Mouse (Mus musculus): ENCODE measurements around the gene Stambp. TPM values are rescaled to one million over a fixed set of nuclear protein-coding genes. Genes with fewer than 3 reads are reported as not detected.
A peak's percentile ranks its signal among the peaks of the same experiment; 100 is the strongest.

The Stambp gene
- polyA plus RNA-seq, 1 experiment from 2014 or later: 26.5 TPM

DNA sequence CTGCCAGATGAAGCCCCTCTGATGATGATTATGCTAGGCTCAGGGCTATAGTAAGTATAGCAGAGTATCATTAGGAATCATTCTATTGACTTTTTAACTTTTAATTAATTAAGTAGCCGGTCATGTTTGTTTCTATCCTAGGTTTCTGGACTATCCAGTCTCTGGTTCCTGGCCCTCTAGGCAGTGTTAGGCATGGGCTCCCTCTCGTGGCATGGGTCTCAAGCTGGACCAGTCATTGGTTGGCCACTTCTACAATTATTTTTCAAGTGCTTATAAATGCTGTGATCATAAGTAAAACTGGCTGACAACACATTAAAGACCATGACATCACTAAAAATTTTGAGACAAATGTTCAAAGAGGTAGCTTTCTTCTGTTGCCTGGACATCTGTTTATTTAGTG is 62.3 kb downstream of the Stambp start:
- Histone ChIP-seq H3K4me2 (replicated peaks) (no peak overlapping the region), H3K9me3 (no peaks in the 10 kb centered on the region), H3K9ac (no peak overlapping the region), H3K27ac (no peak overlapping the region), H3K27me3 (replicated peaks) (no peaks in the 10 kb centered on the region), H3K4me1 (replicated peaks) (peaks cover 4% of the 10 kb centered on the region; the same call in 1 of the 2 replicates), H3K4me3 (replicated peaks) (no peak overlapping the region), H3K36me3 (no peaks in the 10 kb centered on the region)
- ATAC-seq: no peak
- WGBS: 61% methylated on average over 2 of the region's 2 CpGs

DNA sequence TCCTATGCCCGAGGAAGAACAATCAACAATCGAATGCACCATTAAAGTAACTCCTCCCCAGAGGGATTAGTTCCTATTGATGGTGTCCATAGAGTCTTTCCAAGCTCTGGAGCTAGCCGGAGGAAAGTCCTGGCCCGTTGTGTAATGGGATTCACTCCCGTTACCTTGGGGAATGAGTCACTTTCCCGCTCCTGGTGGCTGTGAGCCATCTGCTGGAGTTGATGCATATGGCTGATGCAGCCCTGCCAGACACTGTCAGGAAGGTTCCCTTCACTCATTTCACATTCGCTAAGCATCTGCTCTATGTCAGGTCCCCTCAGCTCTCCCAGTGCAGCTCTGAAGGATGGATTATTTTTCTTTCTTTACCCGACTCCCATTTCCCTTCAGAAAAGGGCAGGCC is 63.1 kb downstream of the Stambp start:
- WGBS: 34% methylated on average over 8 of the region's 8 CpGs
- Histone ChIP-seq H3K36me3 (no peaks in the 10 kb centered on the region), H3K4me3 (replicated peaks) (no peak overlapping the region), H3K27me3 (replicated peaks) (no peaks in the 10 kb centered on the region), H3K27ac (no peak overlapping the region), H3K4me1 (replicated peaks) (peaks cover 4% of the 10 kb centered on the region; the same call in 1 of the 2 replicates), H3K4me2 (replicated peaks) (no peak overlapping the region), H3K9me3 (no peaks in the 10 kb centered on the region), H3K9ac (no peak overlapping the region)
- ATAC-seq: no peak

DNA sequence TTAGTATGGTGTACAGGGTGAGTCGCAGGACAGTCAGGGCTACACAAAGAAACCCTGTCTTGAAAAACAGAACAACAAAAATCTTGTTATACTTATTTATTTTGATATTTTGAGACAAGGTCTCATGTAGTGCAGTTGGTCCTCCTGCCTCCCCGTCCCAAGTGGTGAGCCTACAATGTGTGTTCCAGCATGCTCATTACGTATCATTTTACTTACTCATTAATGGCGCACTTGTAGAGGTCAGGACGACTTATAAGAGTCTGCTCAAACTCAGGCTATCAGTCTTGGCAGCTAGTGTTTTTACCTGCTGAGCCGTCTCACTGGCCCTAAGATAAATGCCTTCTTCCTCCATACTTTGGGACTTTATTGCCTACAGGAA is 65.4 kb downstream of the Stambp start:
- Histone ChIP-seq H3K36me3 (no peaks in the 10 kb centered on the region), H3K4me2 (replicated peaks) (peak overlapping the region; percentile 71), H3K4me1 (replicated peaks) (peaks cover 4% of the 10 kb centered on the region; the same call in 1 of the 2 replicates), H3K4me3 (replicated peaks) (peak overlapping the region; percentile 60), H3K27me3 (replicated peaks) (no peaks in the 10 kb centered on the region), H3K9ac (peak overlapping the region; percentile 29; the same call in 1 of the 2 replicates), H3K9me3 (no peaks in the 10 kb centered on the region), H3K27ac (no peak overlapping the region; the same call in 1 of the 2 replicates)
- peak; percentile 36 for ATAC-seq
- WGBS: 18% methylated on average over 6 of the region's 6 CpGs

DNA sequence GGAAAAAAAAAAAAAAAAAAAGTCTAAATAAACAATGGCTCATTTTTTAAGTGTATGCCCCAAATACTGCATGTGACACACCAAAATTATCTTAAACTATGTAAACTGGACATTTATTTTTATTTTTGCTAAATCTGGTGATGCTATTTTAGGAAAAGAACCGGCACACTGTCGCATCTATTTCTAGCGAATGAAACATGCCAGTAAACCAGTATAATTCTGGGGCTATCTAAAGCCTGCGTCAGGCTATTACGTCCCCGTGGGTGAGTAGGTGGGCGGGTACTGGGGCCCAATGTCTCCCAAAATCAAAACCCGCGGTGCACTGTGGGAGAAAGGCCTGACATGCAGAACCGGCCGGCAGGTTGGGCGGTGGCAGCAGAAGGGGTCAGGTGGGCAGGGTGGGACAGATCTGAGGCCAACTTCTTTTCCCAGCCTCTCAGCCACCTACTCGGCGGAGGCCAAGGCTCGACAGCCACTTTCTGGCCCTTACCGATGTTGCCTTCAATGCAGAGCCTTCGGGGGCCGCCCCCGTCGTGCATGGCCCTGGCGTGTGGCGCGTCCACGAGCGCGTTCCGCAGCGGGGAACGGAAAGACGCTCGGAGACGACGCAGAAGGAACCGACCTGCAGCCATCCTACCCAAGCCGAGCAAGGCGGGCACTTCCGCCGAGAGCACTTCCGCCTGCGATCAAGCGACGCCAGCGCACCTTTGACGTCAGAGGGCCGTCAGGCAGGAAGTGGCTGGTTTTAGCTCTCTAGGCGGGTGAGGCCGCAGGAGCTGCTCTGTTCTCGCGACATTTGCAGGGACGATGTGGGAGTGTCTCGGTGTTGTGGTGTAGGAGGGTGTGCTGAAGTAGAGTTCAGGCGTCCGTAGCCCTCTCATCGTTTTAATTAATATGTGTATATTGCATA is 66.0 kb downstream of the Stambp start, which contains the start of gene Dguok:
TSS of gene Dguok (minus strand) at position 712 of the 910 bp plus-strand sequence.
- WGBS: under 1% methylated on average over 54 of the region's 54 CpGs
- Histone ChIP-seq H3K9me3 (no peaks in the 10 kb centered on the region), H3K9ac (peak within 1 kb of the TSS; percentile 65)

DNA sequence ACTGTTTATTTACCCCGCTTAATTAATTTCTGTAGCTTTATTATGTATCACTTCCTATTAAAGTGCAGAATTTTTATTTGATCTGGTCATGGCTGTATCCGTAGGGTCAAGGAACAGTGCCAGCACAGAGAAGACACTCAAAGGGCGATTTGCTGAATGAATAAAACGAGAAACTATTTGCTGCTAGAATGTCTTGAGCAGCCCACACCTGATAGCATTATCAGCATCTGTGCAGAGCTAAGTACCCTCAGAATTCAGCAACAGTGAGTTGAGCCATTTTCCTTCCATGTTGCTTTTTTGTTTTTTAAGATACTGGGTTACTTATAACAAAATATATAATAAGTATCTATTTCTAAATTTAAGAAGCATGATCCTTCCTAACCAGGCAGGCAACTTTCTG is 67.0 kb downstream of the Stambp start:
- peaks cover 4% of the 10 kb centered on the region; the same call in 1 of the 2 replicates for H3K4me1 ChIP-seq (replicated peaks)
- H3K4me3 ChIP-seq (replicated peaks): no peak overlapping the region
- no peaks in the 10 kb centered on the region for H3K27me3 ChIP-seq (replicated peaks)
- H3K27ac ChIP-seq: no peak overlapping the region
- H3K9me3 ChIP-seq: no peaks in the 10 kb centered on the region
- H3K36me3 ChIP-seq: no peaks in the 10 kb centered on the region
- peak overlapping the region; percentile 65; the same call in 1 of the 2 replicates for H3K9ac ChIP-seq
- ATAC-seq: no peak
- peak overlapping the region; percentile 71 for H3K4me2 ChIP-seq (replicated peaks)
- 89% methylated on average over 4 of the region's 4 CpGs for WGBS

More for the DNA sequence above, 66.0 kb downstream of the Stambp start, which contains the start of gene Dguok:
- peaks cover 4% of the 10 kb centered on the region; the same call in 1 of the 2 replicates for H3K4me1 ChIP-seq (replicated peaks)
- peak within 1 kb of the TSS; percentile 60 for H3K4me3 ChIP-seq (replicated peaks)
- peak; percentile 99 for ATAC-seq
- H3K27ac ChIP-seq: peak within 1 kb of the TSS; percentile 93
- peak within 1 kb of the TSS; percentile 71 for H3K4me2 ChIP-seq (replicated peaks)
- H3K36me3 ChIP-seq: no peaks in the 10 kb centered on the region
- no peaks in the 10 kb centered on the region for H3K27me3 ChIP-seq (replicated peaks)

DNA sequence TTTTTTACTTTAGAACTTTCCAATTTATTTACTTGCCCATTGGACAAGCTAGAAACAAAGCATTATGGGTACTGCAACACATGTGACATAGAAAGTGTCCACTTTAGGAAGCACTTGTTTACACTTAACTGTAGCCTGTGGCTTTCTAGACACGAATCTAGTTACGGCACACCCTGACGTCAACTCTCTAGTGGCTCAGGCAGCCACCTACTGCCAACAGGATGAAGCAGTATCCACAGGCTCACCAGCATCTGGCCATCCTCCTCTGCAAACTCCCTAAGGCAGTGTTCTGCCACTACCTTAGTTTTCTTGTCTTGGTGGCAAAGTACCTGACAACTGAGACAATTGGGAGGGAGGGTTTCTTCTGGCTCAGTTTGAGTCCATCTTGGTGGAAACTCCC is 69.2 kb downstream of the Stambp start:
- WGBS: 80% methylated on average over 3 of the region's 3 CpGs
- Histone ChIP-seq H3K4me1 (replicated peaks) (peaks cover 4% of the 10 kb centered on the region; the same call in 1 of the 2 replicates), H3K9ac (no peak overlapping the region), H3K4me2 (replicated peaks) (no peak overlapping the region), H3K36me3 (no peaks in the 10 kb centered on the region), H3K27me3 (replicated peaks) (no peaks in the 10 kb centered on the region), H3K27ac (no peak overlapping the region), H3K9me3 (no peaks in the 10 kb centered on the region), H3K4me3 (replicated peaks) (no peak overlapping the region)
- no peak for ATAC-seq

DNA sequence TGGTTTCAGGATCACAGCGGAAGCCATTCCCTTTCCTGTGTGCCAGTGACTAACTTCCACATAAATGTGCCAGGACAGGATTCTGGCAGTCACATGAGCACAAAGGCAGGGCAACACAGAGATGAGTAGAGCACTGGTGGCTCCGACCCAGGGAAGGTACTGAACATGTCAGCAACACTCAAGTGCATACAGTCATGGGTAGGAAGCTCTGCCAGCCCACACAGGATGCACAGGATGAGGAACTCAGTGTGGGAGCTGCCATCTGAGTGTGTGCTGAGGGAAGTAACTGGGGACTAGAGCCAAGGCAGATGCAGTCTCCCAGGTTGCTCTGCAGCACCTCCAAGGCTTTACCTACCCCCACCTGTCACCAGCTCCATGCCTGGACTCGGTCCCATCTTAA is 69.9 kb downstream of the Stambp start:
- H3K4me2 ChIP-seq (replicated peaks): no peak overlapping the region
- no peaks in the 10 kb centered on the region for H3K9me3 ChIP-seq
- H3K4me3 ChIP-seq (replicated peaks): no peak overlapping the region
- no peaks in the 10 kb centered on the region for H3K36me3 ChIP-seq
- no peak for ATAC-seq
- H3K4me1 ChIP-seq (replicated peaks): peaks cover 4% of the 10 kb centered on the region; the same call in 1 of the 2 replicates
- no peak overlapping the region for H3K27ac ChIP-seq
- 85% methylated on average over 3 of the region's 3 CpGs for WGBS
- H3K9ac ChIP-seq: no peak overlapping the region
- no peaks in the 10 kb centered on the region for H3K27me3 ChIP-seq (replicated peaks)

DNA sequence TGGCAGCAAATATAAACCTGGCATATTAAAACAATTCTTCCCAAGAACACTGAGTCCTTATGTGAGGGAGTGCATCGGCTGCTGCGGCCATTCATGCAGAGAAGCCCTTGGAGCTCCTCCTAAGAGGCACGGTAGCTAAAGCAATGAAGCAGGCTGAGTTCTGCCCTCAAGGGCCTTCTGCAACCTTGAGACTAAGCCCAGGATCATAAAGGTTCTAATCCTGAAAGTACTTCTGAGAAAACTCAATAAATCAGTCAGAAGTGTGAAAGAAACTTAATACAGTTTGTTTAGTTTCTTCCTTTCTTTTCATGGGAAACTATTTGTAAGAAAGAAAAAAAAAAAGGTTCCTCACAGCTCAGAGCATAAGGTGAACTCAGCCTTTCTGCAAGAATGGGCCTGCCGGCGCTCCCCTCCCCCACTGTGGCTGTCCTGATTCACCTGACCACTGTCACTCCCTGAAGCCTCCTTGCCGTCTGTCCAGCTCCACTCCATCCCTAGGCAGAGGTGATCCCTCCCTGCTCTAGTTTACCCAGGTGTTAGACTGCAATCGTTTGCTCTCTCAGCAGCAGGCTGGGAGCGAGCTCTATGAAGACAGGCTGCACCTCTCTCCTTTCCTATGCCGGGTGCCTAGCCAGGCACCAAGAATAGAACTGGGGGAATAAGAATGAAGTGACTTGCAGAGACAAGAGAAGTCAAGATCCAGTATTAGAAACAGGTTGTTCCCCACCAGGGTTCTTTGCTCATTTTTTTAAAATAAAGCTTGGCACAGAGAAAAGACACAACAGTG is 70.8 kb downstream of the Stambp start:
- 55% methylated on average over 9 of the region's 9 CpGs for WGBS
- Histone ChIP-seq H3K9ac (no peak overlapping the region), H3K27me3 (replicated peaks) (no peaks in the 10 kb centered on the region), H3K4me2 (replicated peaks) (no peak overlapping the region), H3K4me3 (replicated peaks) (no peak overlapping the region), H3K36me3 (no peaks in the 10 kb centered on the region), H3K4me1 (replicated peaks) (no peaks in the 10 kb centered on the region; the same call in 1 of the 2 replicates), H3K27ac (0 out of 2 replicates have a peak overlapping the region, but pooled peaks have one; percentile 13), H3K9me3 (no peaks in the 10 kb centered on the region)
- no peak for ATAC-seq

DNA sequence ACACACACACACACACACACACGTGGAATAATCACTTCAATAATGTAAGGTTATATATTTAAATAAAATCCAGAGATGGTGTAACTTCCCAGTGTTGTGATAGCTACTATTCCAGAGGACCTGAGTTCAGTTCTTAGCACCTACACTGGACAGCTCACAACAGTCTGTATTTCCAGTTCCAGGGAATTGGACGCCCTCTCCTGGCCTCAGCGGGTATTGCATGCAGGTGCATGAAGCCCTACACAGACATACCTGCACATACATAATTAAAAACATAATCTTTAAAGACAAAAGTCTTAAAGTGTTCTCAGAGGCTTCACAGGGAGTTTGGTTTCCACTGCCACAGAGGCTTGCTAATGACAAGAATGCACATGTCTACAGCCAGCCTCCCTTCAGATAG is 72.1 kb downstream of the Stambp start:
- no peaks in the 10 kb centered on the region for H3K27me3 ChIP-seq (replicated peaks)
- 58% methylated on average over 3 of the region's 3 CpGs for WGBS

DNA sequence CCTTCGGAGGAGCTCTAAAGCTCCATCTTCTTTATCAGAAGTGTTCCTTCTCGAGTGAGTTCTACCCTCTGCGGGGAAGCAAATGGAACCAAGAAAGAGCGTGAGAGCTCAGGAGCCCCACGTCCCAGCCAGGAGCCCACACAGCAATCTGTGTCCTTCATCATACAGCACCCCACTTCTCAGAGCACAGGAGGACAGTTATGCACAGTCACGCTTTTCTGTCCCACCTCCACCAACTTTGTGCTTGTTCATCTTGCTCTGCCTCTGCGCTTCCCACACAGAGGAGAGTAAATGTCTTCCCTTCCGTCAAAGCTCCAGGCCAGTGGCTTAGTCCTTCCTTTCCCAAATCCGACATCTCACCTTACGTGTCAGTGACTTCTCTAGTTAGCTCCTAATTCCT is 73.5 kb downstream of the Stambp start:
- Histone ChIP-seq H3K9ac (no peak overlapping the region), H3K4me1 (replicated peaks) (no peaks in the 10 kb centered on the region), H3K36me3 (no peaks in the 10 kb centered on the region), H3K27ac (no peak overlapping the region), H3K4me2 (replicated peaks) (no peak overlapping the region), H3K4me3 (replicated peaks) (no peak overlapping the region), H3K27me3 (replicated peaks) (no peaks in the 10 kb centered on the region), H3K9me3 (no peaks in the 10 kb centered on the region)
- ATAC-seq: no peak
- 93% methylated on average over 10 of the region's 10 CpGs for WGBS

More for the DNA sequence above, 72.1 kb downstream of the Stambp start:
- Histone ChIP-seq H3K27ac (no peak overlapping the region), H3K4me3 (replicated peaks) (no peak overlapping the region), H3K4me2 (replicated peaks) (no peak overlapping the region), H3K4me1 (replicated peaks) (no peaks in the 10 kb centered on the region), H3K36me3 (no peaks in the 10 kb centered on the region), H3K9ac (no peak overlapping the region), H3K9me3 (no peaks in the 10 kb centered on the region)
- no peak for ATAC-seq

DNA sequence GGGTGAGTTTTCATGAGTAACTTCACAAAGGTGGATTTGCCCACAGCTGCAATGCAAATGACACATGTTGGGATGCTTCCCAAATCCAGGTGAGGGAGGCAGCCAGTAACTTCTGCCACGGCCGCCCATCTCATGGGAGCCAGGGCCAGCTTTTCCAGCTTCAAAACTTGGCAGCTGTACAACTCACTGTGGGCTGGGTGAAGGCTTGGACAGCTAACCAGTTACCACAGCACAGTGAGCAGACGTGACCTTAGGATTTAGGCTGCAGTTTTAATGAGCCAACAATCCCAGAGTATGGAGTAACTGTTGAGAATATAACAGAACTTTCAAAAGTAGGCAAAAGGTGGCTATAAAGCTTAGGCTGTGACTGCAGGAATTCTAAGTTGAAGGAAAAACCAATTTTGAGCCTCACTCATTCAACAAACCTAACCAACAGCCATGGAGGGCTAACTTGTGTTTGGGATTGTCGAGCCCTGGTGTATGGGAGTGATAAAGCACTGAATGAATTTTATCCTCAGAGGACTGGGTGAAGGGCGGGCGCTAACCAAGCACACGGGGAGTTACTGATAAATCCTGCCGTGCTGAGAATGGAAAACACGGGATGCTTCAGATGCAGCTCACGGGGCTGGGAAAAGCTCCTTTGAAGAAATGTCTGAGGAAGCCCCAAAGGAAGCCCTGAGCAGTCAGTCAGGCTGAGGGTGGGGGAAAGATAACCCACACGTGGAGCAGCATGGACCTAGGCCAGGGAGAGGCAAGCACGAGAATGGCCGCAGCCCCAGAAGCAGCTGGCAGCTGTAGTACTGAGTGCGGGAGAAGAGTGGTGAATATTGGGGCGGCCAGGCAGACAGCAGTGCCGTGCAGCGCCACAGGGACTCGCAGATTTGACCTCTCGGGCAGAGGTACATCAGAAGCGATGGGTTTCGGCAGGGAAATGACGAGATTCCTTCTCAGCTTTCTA is 75.5 kb downstream of the Stambp start:
- no peak for ATAC-seq
- 86% methylated on average over 22 of the region's 22 CpGs for WGBS
- H3K36me3 ChIP-seq: peaks cover 5% of the 10 kb centered on the region; the same call in 1 of the 2 replicates
- no peak overlapping the region for H3K9ac ChIP-seq
- no peaks in the 10 kb centered on the region for H3K9me3 ChIP-seq
- H3K4me3 ChIP-seq (replicated peaks): no peak overlapping the region
- H3K27me3 ChIP-seq (replicated peaks): no peaks in the 10 kb centered on the region
- no peaks in the 10 kb centered on the region for H3K4me1 ChIP-seq (replicated peaks)
- no peak overlapping the region for H3K4me2 ChIP-seq (replicated peaks)
- H3K27ac ChIP-seq: no peak overlapping the region
